Mouse (Mus musculus): ENCODE results near the gene Brca1.

Brca1 gene

GRCm38 (mm10) chr11:101454702-101455101, 97.1 kb downstream of the Brca1 start:
- in situ Hi-C loops (cut with MboI; ENCODE audit: unreplicated experiment in 2 of 2), result no loop called here

DNA sequence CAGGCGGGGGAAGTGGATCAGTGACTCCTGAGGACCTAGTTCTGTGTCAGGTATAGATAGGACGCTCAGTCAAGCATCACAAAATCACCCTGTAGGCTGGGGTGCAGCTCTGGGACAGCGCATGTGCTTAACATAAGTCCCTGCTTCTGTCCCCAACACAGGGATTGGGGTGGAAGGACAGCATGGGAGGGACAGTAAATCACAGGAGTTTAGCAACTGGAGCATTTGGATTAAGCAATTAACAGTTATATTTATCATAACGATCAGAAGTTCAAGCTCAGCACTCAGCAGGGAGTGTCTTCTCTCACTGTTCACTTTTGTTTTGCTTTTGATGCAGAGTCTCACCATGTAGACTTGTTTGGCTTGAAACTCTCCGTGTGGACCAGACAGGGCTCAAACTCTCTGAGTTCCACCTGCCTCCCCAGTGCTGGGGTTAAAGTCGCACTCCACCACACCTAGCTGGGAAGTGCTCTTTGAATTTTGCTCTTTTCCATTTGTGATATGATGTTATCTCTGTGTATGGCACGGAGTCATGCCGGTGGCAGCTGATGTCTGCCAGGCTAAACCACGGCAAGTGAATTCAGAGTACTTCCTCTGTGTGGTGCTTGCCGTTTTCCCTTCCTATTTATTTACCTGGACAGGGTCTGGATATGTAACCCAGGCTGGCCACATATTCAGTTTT, 99.5 kb downstream of the Brca1 start:
- in situ Hi-C loops (cut with MboI; ENCODE audit: unreplicated experiment in 2 of 2), result no loop called here

- in situ Hi-C loops (cut with MboI; ENCODE audit: unreplicated experiment in 2 of 2), result no loop called here
Observed at GRCm38 (mm10) chr11:101451536-101451935, 100.2 kb downstream of the Brca1 start.

GRCm38 (mm10) chr11:101450394-101450793, 101.4 kb downstream of the Brca1 start:
- in situ Hi-C loops (cut with MboI; ENCODE audit: unreplicated experiment in 2 of 2), result no loop called here

- in situ Hi-C loops (cut with MboI; ENCODE audit: unreplicated experiment in 2 of 2), result loop anchor here in 1 of 2 experiments (25.0 kb wide), 1 partner anchor 362 kb away; the partner anchor contains the start of genes Coasy, Hsd17b1, Mlx and Psmc3ip
Observed at GRCm38 (mm10) chr11:101449596-101449995, 102.2 kb downstream of the Brca1 start.

GRCm38 (mm10) chr11:101448899-101449298, 102.9 kb downstream of the Brca1 start:
- in situ Hi-C loops (cut with MboI; ENCODE audit: unreplicated experiment in 2 of 2), result loop anchor here in 1 of 2 experiments (25.0 kb wide), 1 partner anchor 362 kb away; the partner anchor contains the start of genes Coasy, Hsd17b1, Mlx and Psmc3ip

DNA sequence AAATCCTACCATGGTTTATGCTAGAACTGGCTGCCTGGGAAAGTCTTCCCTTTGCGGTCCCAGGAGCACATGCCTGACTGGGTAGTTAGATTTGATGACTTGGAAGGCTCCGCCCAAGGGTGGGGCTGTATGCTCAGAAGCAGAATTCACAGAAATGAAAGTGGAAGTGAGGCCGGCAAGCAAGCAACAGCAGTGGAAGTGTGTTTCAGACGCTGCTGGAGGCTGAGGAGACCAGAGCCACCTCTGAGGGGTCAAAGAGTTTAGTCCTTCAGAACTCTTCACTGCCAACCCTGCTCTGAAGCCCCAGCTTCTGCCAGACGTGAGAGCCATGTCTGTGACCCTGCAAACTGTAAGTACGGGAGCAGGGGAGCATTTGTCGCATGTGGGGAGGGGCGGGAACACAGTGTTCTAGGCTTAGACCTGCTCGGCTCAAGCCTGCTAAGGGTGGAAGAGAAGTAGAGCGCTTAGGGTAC, 103.4 kb downstream of the Brca1 start, which contains the start of gene Ifi35:
Ifi35 (plus strand) TSS at position 134 of the 473 bp plus-strand sequence.
- in situ Hi-C loops (cut with MboI; ENCODE audit: unreplicated experiment in 2 of 2), result loop anchor here in 1 of 2 experiments (25.0 kb wide), 1 partner anchor 361 kb away; the partner anchor contains the start of genes Coasy, Hsd17b1, Mlx and Psmc3ip

DNA sequence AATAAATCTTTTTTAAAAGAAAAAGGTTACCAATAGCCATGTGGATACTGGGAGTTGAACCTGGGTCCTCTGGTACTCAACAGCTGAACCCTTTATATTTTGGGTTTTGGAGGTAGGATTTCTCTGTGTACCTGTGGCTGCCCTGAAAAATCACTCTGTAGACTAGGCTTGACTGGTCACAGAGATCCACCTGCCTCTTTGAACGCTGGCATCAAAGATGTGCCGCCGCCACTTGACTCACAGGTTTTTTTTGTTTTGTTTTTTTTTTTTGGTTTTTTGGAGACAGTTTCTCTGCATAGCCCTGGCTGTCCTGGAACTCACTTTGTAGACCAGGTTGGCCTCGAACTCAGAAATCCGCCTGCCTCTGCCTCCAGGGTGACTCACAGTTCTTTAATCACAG, 104.0 kb downstream of the Brca1 start:
- in situ Hi-C loops (cut with MboI; ENCODE audit: unreplicated experiment in 2 of 2), result loop anchor here in 1 of 2 experiments (25.0 kb wide), 1 partner anchor 360 kb away; the partner anchor contains the start of genes Coasy, Hsd17b1, Mlx and Psmc3ip

- in situ Hi-C loops (cut with MboI; ENCODE audit: unreplicated experiment in 2 of 2), result loop anchor here in 1 of 2 experiments (25.0 kb wide), 1 partner anchor 360 kb away; the partner anchor contains the start of genes Coasy, Hsd17b1, Mlx and Psmc3ip
Observed at GRCm38 (mm10) chr11:101446860-101447259, 104.9 kb downstream of the Brca1 start.

DNA sequence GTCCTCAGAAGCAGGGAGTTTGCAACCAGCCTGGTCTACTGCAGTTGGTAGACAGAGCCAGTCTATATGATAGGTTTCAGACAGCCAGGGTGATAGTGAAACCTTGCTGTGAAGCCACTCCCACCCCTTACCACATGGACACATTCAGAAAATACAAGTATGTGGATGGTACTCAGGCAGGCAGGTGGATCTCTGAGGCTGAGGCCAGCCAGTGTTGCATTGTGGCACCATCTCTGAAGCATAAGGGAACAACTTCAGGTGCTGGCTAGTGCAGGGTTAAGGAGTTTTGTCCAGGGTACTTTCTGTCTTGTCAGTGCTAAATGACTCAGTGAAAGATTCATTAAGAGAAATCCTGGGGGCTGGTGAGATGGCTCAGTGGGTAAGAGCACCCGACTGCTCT, 105.4 kb downstream of the Brca1 start:
- in situ Hi-C loops (cut with MboI; ENCODE audit: unreplicated experiment in 2 of 2), result loop anchor here in 1 of 2 experiments (25.0 kb wide), 1 partner anchor 359 kb away; the partner anchor contains the start of genes Coasy, Hsd17b1, Mlx and Psmc3ip

GRCm38 (mm10) chr11:101442760-101443159, 109.0 kb downstream of the Brca1 start:
- in situ Hi-C loops (cut with MboI; ENCODE audit: unreplicated experiment in 2 of 2), result loop anchor here in 1 of 2 experiments (25.0 kb wide), 1 partner anchor 355 kb away; the partner anchor contains the start of genes Coasy, Hsd17b1, Mlx and Psmc3ip

- in situ Hi-C loops (cut with MboI; ENCODE audit: unreplicated experiment in 2 of 2), result loop anchor here in 1 of 2 experiments (25.0 kb wide), 1 partner anchor 355 kb away; the partner anchor contains the start of genes Coasy, Hsd17b1, Mlx and Psmc3ip
Observed at GRCm38 (mm10) chr11:101442127-101442693, 109.5 kb downstream of the Brca1 start, which contains the start of gene Rpl27. Gene Rpl27, plus strand, starts transcription at chr11:101442298.

DNA sequence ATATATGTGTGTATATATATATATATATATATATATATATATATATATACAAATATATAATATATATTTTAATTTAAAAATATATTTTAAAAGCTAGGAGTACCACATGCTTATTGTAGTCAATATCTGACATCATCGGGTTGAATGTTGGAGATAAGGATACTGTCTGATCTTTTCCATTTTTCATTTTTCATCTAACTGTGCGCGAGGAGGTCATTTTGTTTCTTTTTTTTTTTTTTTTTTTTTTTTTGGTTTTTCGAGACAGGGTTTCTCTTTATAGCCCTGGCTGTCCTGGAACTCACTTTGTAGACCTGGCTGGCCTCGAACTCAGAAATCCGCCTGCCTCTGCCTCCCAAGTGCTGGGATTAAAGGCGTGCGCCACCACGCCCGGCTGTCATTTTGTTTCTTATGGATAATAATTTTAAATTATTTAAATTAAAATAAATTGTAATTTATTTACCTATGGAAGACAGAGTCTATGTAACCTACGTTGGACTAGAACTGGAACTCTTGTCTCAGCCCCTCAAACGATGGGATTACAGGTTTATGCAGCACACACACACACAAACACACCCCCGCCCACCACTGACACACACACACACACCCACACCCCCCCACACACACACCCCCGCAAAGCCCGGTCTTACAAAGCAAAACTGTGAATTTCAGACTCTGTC, 110.2 kb downstream of the Brca1 start:
- in situ Hi-C loops (cut with MboI; ENCODE audit: unreplicated experiment in 2 of 2), result loop anchor here in 1 of 2 experiments (25.0 kb wide), 1 partner anchor 354 kb away; the partner anchor contains the start of genes Coasy, Hsd17b1, Mlx and Psmc3ip
